Comparison of ENCODE assay signal across 1 mouse cellular context in genomic region chr13:100328899-100329298, GRCm38 (mm10). TPM values are rescaled to one million over a fixed set of nuclear protein-coding genes. Genes with fewer than 3 reads are reported as not detected.
"Had no signal": no experiment of that assay in that cellular context is flagged by ENCODE, and none has a peak within 500 bp of the region (broad histone marks: within the 10 kb centered on the region; RNA-seq: fewer than 3 reads in every experiment).

No protein-coding gene starts in this region.

RNA-seq across cellular contexts. Expression of gene Naip6, which starts 11.4 kb away (rescaled TPM):
- polyA plus RNA-seq: hindbrain, embryonic 11.5 days had no signal
